Mouse (Mus musculus): Measurements from ENCODE around the gene Itih2. TPM values are rescaled to one million over a fixed set of nuclear protein-coding genes. Genes with fewer than 3 reads are reported as not detected.

Itih2 gene
- polyA plus RNA-seq (2012; rRNA removed), result 0.61 TPM in 1 of 2 replicates, not detected in the other

GRCm38 (mm10) chr2:10131296-10131695 lies at the start of gene Itih2:
Gene Itih2 (minus strand): TSS chr2:10131396.
- no peaks in the 10 kb centered on the region for H3K4me1 ChIP-seq (ENCODE audit: control insufficient read depth, insufficient read depth, insufficient read length, low read length)
- H3K4me3 ChIP-seq (ENCODE audit: low read depth, low read length), result no peak within 1 kb of the TSS
- 86% methylated on average over 4 of the region's 4 CpGs for WGBS
- TF ChIP-seq POLR2A (IDR thresholded peaks at IDR 0.05; ENCODE audit: low read depth, low read length), result no peak
- no peak for TF ChIP-seq CTCF (IDR thresholded peaks at IDR 0.05; ENCODE audit: extremely low read depth, insufficient read length, insufficient replicate concordance, low read depth, low read length)
- no peaks in the 10 kb centered on the region for H3K27me3 ChIP-seq (ENCODE audit: control insufficient read depth, insufficient read depth, low read length)
- no peak within 1 kb of the TSS for H3K27ac ChIP-seq (ENCODE audit: insufficient read depth, low read depth, low read length)
- no peaks in the 10 kb centered on the region for H3K36me3 ChIP-seq (ENCODE audit: control insufficient read depth, insufficient read depth, low read length)

DNA sequence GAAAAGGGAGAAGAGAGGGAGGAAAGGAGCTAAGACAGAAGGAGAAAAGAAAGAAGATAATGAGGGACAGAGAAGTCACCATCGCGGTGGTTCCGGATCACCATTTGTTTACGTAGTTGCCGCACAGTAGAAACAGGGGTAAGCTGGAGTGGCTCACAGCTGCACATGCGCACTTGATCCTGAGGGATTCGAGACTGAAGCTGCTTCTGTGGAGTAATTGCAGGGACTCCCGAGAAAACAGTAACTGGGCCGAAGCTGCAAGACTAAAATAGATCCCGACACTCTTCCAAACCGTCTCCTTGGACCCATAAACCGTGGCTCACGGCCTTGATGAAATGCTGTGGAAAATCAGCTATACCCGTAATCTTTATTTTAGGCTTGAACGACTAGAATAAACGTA lies 38.8 kb upstream of the Itih2 start:
- Histone ChIP-seq H3K4me1 (ENCODE audit: control insufficient read depth, insufficient read depth, insufficient read length, low read length) (peaks cover 9% of the 10 kb centered on the region; the same call in 1 of the 2 replicates), H3K36me3 (ENCODE audit: control insufficient read depth, insufficient read depth, low read length) (peaks cover 1% of the 10 kb centered on the region; the same call in 1 of the 2 replicates), H3K27ac (ENCODE audit: insufficient read depth, low read depth, low read length) (no peak overlapping the region), H3K27me3 (ENCODE audit: control insufficient read depth, insufficient read depth, low read length) (0 out of 2 replicates have a peak, but pooled peaks cover 3% of the 10 kb centered on the region), H3K4me3 (ENCODE audit: low read depth, low read length) (no peak overlapping the region)
- no peak for TF ChIP-seq POLR2A (IDR thresholded peaks at IDR 0.05; ENCODE audit: low read depth, low read length)
- TF ChIP-seq CTCF (IDR thresholded peaks at IDR 0.05; ENCODE audit: extremely low read depth, insufficient read length, insufficient replicate concordance, low read depth, low read length), result no peak
- WGBS, result 89% methylated on average over 16 of the region's 16 CpGs

GRCm38 (mm10) chr2:10168016-10168415 lies 36.8 kb upstream of the Itih2 start:
- 41% methylated on average over 8 of the region's 8 CpGs for WGBS
- Histone ChIP-seq H3K4me1 (ENCODE audit: control insufficient read depth, insufficient read depth, insufficient read length, low read length) (peaks cover 9% of the 10 kb centered on the region; the same call in 1 of the 2 replicates), H3K4me3 (ENCODE audit: low read depth, low read length) (no peak overlapping the region), H3K27ac (ENCODE audit: insufficient read depth, low read depth, low read length) (no peak overlapping the region), H3K27me3 (ENCODE audit: control insufficient read depth, insufficient read depth, low read length) (0 out of 2 replicates have a peak, but pooled peaks cover 3% of the 10 kb centered on the region), H3K36me3 (ENCODE audit: control insufficient read depth, insufficient read depth, low read length) (peaks cover 1% of the 10 kb centered on the region; the same call in 1 of the 2 replicates)
- no peak for TF ChIP-seq CTCF (IDR thresholded peaks at IDR 0.05; ENCODE audit: extremely low read depth, insufficient read length, insufficient replicate concordance, low read depth, low read length)
- TF ChIP-seq POLR2A (IDR thresholded peaks at IDR 0.05; ENCODE audit: low read depth, low read length), result no peak

DNA sequence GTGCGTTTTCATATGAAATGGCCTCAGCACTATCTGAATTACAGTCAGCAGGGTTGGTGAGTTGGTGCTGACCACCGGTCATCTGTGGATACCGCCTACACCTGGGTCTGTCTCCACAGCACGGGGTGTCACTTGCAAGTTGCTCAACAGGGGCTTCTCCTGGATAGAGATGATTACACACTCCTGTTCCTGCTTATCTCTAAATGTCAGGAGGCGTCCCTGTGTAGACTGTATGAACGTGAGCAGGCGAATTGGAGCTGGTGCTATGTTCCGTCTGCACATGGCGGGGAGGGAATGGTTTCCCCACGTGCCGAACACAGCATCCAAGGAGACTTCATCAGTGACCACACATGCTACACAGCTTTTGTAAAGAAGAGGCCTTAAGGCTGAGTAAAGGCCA lies 36.1 kb upstream of the Itih2 start:
- peaks cover 9% of the 10 kb centered on the region; the same call in 1 of the 2 replicates for H3K4me1 ChIP-seq (ENCODE audit: control insufficient read depth, insufficient read depth, insufficient read length, low read length)
- peaks cover 1% of the 10 kb centered on the region; the same call in 1 of the 2 replicates for H3K36me3 ChIP-seq (ENCODE audit: control insufficient read depth, insufficient read depth, low read length)
- H3K27me3 ChIP-seq (ENCODE audit: control insufficient read depth, insufficient read depth, low read length), result 0 out of 2 replicates have a peak, but pooled peaks cover 3% of the 10 kb centered on the region
- 87% methylated on average over 11 of the region's 11 CpGs for WGBS
- no peak overlapping the region for H3K27ac ChIP-seq (ENCODE audit: insufficient read depth, low read depth, low read length)
- no peak for TF ChIP-seq POLR2A (IDR thresholded peaks at IDR 0.05; ENCODE audit: low read depth, low read length)
- no peak for TF ChIP-seq CTCF (IDR thresholded peaks at IDR 0.05; ENCODE audit: extremely low read depth, insufficient read length, insufficient replicate concordance, low read depth, low read length)
- H3K4me3 ChIP-seq (ENCODE audit: low read depth, low read length), result no peak overlapping the region

DNA sequence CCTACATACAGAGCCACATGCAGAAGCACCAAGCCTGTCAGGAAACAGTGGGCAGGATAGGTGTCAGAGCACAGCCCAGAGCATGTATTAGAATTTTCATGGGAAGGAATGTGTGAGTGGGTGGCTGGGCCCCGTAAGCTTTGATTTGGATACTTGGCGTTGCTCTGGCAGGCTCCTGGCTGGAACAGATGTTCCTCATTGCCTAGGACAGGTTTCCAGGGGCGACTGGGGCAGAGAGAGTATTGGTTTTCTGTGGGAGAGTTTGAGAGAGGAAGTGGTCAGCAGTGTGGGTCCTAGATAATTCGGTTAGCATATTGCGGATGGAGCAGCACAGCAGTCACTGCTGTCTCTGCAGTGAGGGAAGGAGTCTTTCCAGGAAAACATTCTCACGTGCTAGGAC lies 35.4 kb upstream of the Itih2 start:
- Histone ChIP-seq H3K27me3 (ENCODE audit: control insufficient read depth, insufficient read depth, low read length) (0 out of 2 replicates have a peak, but pooled peaks cover 3% of the 10 kb centered on the region), H3K4me1 (ENCODE audit: control insufficient read depth, insufficient read depth, insufficient read length, low read length) (peaks cover 9% of the 10 kb centered on the region; the same call in 1 of the 2 replicates), H3K27ac (ENCODE audit: insufficient read depth, low read depth, low read length) (no peak overlapping the region), H3K36me3 (ENCODE audit: control insufficient read depth, insufficient read depth, low read length) (peaks cover 1% of the 10 kb centered on the region; the same call in 1 of the 2 replicates), H3K4me3 (ENCODE audit: low read depth, low read length) (no peak overlapping the region)
- TF ChIP-seq POLR2A (IDR thresholded peaks at IDR 0.05; ENCODE audit: low read depth, low read length) (no peak), CTCF (IDR thresholded peaks at IDR 0.05; ENCODE audit: extremely low read depth, insufficient read length, insufficient replicate concordance, low read depth, low read length) (no peak)
- WGBS, result 22% methylated on average over 6 of the region's 6 CpGs

DNA sequence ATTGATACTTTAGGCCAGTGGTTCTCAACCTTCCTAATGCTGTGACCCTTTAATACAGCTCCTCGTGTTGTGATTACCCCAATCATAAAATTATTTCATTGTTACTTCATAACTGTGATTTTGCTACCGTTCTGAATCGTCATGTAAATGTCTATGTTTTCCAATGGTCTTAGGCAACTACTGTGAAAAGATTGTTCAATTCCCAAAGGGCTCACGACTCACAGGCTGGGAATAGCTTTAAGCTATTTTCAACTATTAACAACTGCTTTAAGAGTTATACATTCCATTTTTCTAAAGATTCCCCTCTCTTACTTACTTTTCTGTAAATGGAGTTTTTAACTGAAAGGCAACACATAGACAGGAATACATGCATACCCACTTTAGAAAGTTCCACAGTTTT lies 30.8 kb upstream of the Itih2 start:
- H3K27me3 ChIP-seq (ENCODE audit: control insufficient read depth, insufficient read depth, low read length), result no peaks in the 10 kb centered on the region
- TF ChIP-seq CTCF (IDR thresholded peaks at IDR 0.05; ENCODE audit: extremely low read depth, insufficient read length, insufficient replicate concordance, low read depth, low read length), result no peak
- H3K36me3 ChIP-seq (ENCODE audit: control insufficient read depth, insufficient read depth, low read length), result peaks cover 1% of the 10 kb centered on the region; the same call in 1 of the 2 replicates
- H3K4me1 ChIP-seq (ENCODE audit: control insufficient read depth, insufficient read depth, insufficient read length, low read length), result peaks cover 5% of the 10 kb centered on the region; the same call in 1 of the 2 replicates
- no peak overlapping the region for H3K4me3 ChIP-seq (ENCODE audit: low read depth, low read length)
- WGBS, result 87% methylated on average over 4 of the region's 4 CpGs
- no peak overlapping the region for H3K27ac ChIP-seq (ENCODE audit: insufficient read depth, low read depth, low read length)

- Histone ChIP-seq H3K27ac (ENCODE audit: insufficient read depth, low read depth, low read length) (no peak overlapping the region), H3K4me3 (ENCODE audit: low read depth, low read length) (no peak overlapping the region), H3K4me1 (ENCODE audit: control insufficient read depth, insufficient read depth, insufficient read length, low read length) (peaks cover 23% of the 10 kb centered on the region), H3K36me3 (ENCODE audit: control insufficient read depth, insufficient read depth, low read length) (no peaks in the 10 kb centered on the region), H3K27me3 (ENCODE audit: control insufficient read depth, insufficient read depth, low read length) (no peaks in the 10 kb centered on the region)
- WGBS, result 87% methylated on average over 10 of the region's 10 CpGs
- TF ChIP-seq POLR2A (IDR thresholded peaks at IDR 0.05; ENCODE audit: low read depth, low read length), result no peak
- no peak for TF ChIP-seq CTCF (IDR thresholded peaks at IDR 0.05; ENCODE audit: extremely low read depth, insufficient read length, insufficient replicate concordance, low read depth, low read length)
These were observed 26.0 kb upstream of the Itih2 start for GRCm38 (mm10) chr2:10157184-10157583.
